Mouse (Mus musculus): ENCODE results near the gene Cd274. TPM values are rescaled to one million over a fixed set of nuclear protein-coding genes. Genes with fewer than 3 reads are reported as not detected.
A peak's percentile ranks its signal among the peaks of the same experiment; 100 is the strongest.

Gene Cd274
- total RNA-seq (2021), result 1 to 10 TPM; 1.3 to 1.5 TPM

- DNase-seq, result peak; percentile 41
- intact Hi-C loops (cut with DNase I), result no loop called here
Measured at GRCm38 (mm10) chr19:29366969-29367622, at the start of gene Cd274, which contains the start of gene Plgrkt. Gene Cd274, plus strand, starts transcription at chr19:29367455. Gene Plgrkt, minus strand, starts transcription at chr19:29367390.

GRCm38 (mm10) chr19:29323416-29324049 lies 43.7 kb upstream of the Cd274 start:
- no peak for DNase-seq
- intact Hi-C loops (cut with DNase I), result no loop called here

GRCm38 (mm10) chr19:29325053-29325851 lies 42.0 kb upstream of the Cd274 start, which contains the start of gene Insl6:
Gene Insl6, minus strand, starts transcription at chr19:29325356.
- peak; percentile 60 for DNase-seq
- intact Hi-C loops (cut with DNase I), result no loop called here

GRCm38 (mm10) chr19:29325852-29326180 lies 41.4 kb upstream of the Cd274 start:
- no peak for DNase-seq
- intact Hi-C loops (cut with DNase I), result no loop called here

- intact Hi-C loops (cut with DNase I), result no loop called here
- no peak for DNase-seq
Measured at GRCm38 (mm10) chr19:29326396-29326795, 40.9 kb upstream of the Cd274 start.

- intact Hi-C loops (cut with DNase I), result no loop called here
- DNase-seq, result no peak
Measured at GRCm38 (mm10) chr19:29326822-29327552, 40.3 kb upstream of the Cd274 start.

- intact Hi-C loops (cut with DNase I), result no loop called here
- DNase-seq, result peak; percentile 66
Measured at GRCm38 (mm10) chr19:29334068-29334745, 33.0 kb upstream of the Cd274 start, which contains the start of gene Rln1. Gene Rln1, minus strand, starts transcription at chr19:29334670.

- intact Hi-C loops (cut with DNase I), result no loop called here
- no peak for DNase-seq
Measured at GRCm38 (mm10) chr19:29336624-29337023, 30.6 kb upstream of the Cd274 start.

- intact Hi-C loops (cut with DNase I), result no loop called here
- DNase-seq, result no peak
Measured at GRCm38 (mm10) chr19:29341029-29341428, 26.2 kb upstream of the Cd274 start.

GRCm38 (mm10) chr19:29342281-29342680 lies 25.0 kb upstream of the Cd274 start:
- intact Hi-C loops (cut with DNase I), result no loop called here

GRCm38 (mm10) chr19:29344868-29345267 lies 22.4 kb upstream of the Cd274 start:
- DNase-seq, result no peak
- intact Hi-C loops (cut with DNase I), result no loop called here

More at GRCm38 (mm10) chr19:29342281-29342680, 25.0 kb upstream of the Cd274 start:
- no peak for DNase-seq

- DNase-seq, result no peak
- intact Hi-C loops (cut with DNase I), result no loop called here
Measured at GRCm38 (mm10) chr19:29345636-29346035, 21.6 kb upstream of the Cd274 start.

- DNase-seq, result no peak
- intact Hi-C loops (cut with DNase I), result loop anchor here (10.0 kb wide), 1 partner anchor 376 kb away; no protein-coding TSS in a partner anchor
Measured at GRCm38 (mm10) chr19:29350991-29351390, 16.3 kb upstream of the Cd274 start.

GRCm38 (mm10) chr19:29354895-29355877 lies 12.1 kb upstream of the Cd274 start:
- DNase-seq, result peak; percentile 92
- intact Hi-C loops (cut with DNase I), result loop anchor here (5.0 to 10.0 kb wide), 5 partner anchors 147 to 578 kb away; no protein-coding TSS in a partner anchor

- intact Hi-C loops (cut with DNase I), result loop anchor here (5.0 to 10.0 kb wide), 5 partner anchors 146 to 579 kb away; no protein-coding TSS in a partner anchor
- DNase-seq, result no peak
Measured at GRCm38 (mm10) chr19:29356281-29356680, 11.0 kb upstream of the Cd274 start.

- DNase-seq, result no peak
- intact Hi-C loops (cut with DNase I), result no loop called here
Measured at GRCm38 (mm10) chr19:29360251-29360650, 7.0 kb upstream of the Cd274 start.

- peak; percentile 92 for DNase-seq
- intact Hi-C loops (cut with DNase I), result no loop called here
Measured at GRCm38 (mm10) chr19:29361468-29362130, 5.7 kb upstream of the Cd274 start.

All from left cerebral cortex, postnatal 4 days (tissue).